Mouse (Mus musculus) erythroblast, embryonic 14.5 days (primary cell): ENCODE measurements at regions not wholly inside any gene's neighbourhood (a gene's known extent, or its start where the extent isn't known, plus 50 kb on each side); places are given as distances from the start of the nearest gene placed in this dataset.

Source experiments
- H3K27me3 ChIP-seq: 2 replicates; pipeline ENCODE4 v1.6.1; 2012; ENCODE audit warnings: inconsistent platforms; ENCODE audit not compliant: control insufficient read depth
- H3K36me3 ChIP-seq: 2 replicates; pipeline ENCODE4 v1.6.1; 2012; ENCODE audit warnings: mild to moderate bottlenecking, inconsistent platforms; ENCODE audit not compliant: control insufficient read depth
- H3K4me1 ChIP-seq: 2 replicates; pipeline ENCODE4 v1.6.1; 2012; ENCODE audit warnings: inconsistent platforms; ENCODE audit not compliant: control insufficient read depth
- H3K4me3 ChIP-seq: replicated peaks from 2 replicates; pipeline ENCODE3; 2012; ENCODE audit warnings: moderate library complexity, mild to moderate bottlenecking, inconsistent platforms
- H3K9me3 ChIP-seq: 2 replicates; pipeline ENCODE4 v1.6.1; 2012; ENCODE audit warnings: low read length, inconsistent platforms, mixed read lengths; ENCODE audit not compliant: control insufficient read depth
- GATA1 ChIP-seq: IDR thresholded peaks from 2 replicates; pipeline ENCODE4 v1.6.1; 2012; ENCODE audit warnings: low read length, inconsistent platforms, mixed read lengths
- TAL1 ChIP-seq: IDR thresholded peaks from 3 replicates; pipeline ENCODE4 v1.6.1; 2012; ENCODE audit warnings: low read length, inconsistent platforms, mixed read lengths

DNA sequence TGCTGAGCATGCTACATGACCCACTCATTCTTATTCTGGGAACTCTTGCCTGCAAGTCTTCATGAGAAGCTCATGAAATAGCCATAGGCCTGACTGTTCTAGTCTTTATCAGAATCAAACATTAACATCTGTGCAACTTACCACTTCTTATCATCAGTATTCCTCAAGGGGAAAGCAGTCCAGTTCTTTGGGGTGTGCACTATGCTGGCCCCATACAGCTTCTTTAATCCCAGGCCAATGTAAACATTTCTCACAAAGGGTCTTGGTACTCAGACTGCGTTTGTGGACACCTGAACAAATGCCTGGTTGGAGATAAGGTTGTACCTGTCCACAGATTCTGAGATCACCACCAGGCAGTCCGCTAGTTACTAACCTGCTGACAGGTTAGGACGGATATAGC is 51.3 kb downstream of the 3110018I06Rik start:
- Histone ChIP-seq H3K4me1 (no peaks in the 10 kb centered on the region), H3K4me3 (no peak overlapping the region), H3K36me3 (no peaks in the 10 kb centered on the region), H3K27me3 (no peaks in the 10 kb centered on the region), H3K9me3 (peaks cover 16% of the 10 kb centered on the region)
- TF ChIP-seq GATA1, result no peak
- TF ChIP-seq TAL1, result no peak

DNA sequence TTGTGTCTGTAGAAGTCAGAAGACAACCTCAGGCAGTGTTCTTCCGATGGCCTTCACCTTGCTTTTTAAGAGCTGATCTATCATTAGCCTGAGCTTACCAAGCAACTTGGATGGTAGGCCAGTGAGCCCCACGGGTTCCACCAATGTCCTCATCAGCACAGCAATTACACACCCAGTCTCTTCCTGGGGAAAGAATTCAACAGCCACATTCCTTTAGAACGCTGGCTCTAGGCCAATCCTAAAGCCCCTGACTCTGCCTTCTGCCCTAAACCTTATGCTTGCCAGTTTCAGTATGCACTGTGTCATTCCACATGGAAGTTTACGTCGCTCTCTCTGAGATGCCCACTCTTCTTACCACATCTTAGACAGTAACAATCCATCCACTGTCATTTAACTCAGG is 52.8 kb downstream of the 3110018I06Rik start:
- no peak for TF ChIP-seq TAL1
- TF ChIP-seq GATA1, result no peak

DNA sequence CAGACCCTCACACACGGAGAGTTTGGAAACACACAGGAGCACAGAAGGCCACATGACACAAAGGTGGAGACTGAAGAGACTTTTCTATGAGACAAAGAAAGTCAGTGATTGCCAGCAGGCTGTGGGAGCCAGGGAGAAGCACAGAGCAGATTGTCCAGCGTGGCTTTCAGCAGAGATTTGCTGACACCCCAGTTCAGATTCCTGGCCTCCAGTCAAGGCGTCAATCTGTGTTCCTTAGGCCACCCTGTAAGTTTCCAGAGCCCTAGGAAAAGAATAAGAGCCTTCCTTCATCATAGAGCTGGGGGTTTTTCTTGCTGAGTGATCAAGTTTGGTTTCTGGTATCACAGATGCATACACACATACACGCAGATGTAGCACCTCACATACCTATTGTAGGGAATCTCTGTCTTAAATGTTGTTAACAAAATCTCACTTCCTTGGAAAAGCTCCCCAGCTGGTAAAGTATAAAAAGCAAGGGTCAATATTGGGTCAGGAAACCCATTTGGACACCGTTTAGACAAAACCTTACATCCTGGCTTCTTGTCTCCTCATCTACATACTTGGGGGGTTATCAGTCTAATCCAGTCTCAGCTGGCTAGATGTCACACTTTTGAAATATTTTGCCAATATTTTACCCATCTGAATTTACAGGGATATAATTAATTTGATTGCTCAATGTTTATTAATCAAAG is 58.9 kb downstream of the 3110018I06Rik start:
- Histone ChIP-seq H3K36me3 (no peaks in the 10 kb centered on the region), H3K27me3 (no peaks in the 10 kb centered on the region), H3K9me3 (peaks cover 54% of the 10 kb centered on the region), H3K4me3 (no peak overlapping the region), H3K4me1 (no peaks in the 10 kb centered on the region; the same call in 1 of the 2 replicates)
- TF ChIP-seq GATA1 (no peak), TAL1 (no peak)

More for the DNA sequence above, 52.8 kb downstream of the 3110018I06Rik start:
- Histone ChIP-seq H3K4me3 (no peak overlapping the region), H3K4me1 (no peaks in the 10 kb centered on the region), H3K27me3 (no peaks in the 10 kb centered on the region), H3K9me3 (peaks cover 13% of the 10 kb centered on the region), H3K36me3 (no peaks in the 10 kb centered on the region)

DNA sequence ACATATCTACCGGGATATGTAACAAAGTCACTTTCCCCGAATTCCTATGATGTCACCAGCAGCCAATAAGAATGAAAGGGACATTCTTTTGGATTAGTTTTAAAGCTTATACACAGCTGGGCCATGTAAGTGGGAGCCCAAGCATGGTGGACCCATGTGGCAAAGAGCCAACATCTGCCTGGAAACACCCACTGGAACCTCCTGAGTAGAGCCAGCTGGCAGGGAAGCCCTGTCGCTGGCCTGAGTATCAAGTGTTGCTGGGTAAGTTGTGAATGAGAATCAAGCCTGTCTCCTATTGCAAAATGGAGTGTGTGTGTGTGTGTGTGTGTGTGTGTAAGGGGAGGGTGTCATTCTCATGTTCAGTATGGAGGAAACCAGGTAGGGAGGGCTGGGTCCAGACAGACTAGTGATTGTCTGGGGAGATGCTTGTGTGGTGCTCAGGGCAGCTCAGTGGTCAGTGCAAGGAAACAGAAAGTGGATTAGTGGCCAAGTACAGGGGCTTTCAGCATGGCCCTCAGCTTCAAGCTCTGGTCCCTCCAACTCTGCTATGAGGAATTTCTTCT is 59.5 kb downstream of the 3110018I06Rik start:
- no peaks in the 10 kb centered on the region for H3K27me3 ChIP-seq
- H3K9me3 ChIP-seq, result peaks cover 60% of the 10 kb centered on the region
- no peak overlapping the region for H3K4me3 ChIP-seq
- no peaks in the 10 kb centered on the region for H3K36me3 ChIP-seq
- no peaks in the 10 kb centered on the region; the same call in 1 of the 2 replicates for H3K4me1 ChIP-seq
- TF ChIP-seq TAL1, result no peak
- TF ChIP-seq GATA1, result no peak

DNA sequence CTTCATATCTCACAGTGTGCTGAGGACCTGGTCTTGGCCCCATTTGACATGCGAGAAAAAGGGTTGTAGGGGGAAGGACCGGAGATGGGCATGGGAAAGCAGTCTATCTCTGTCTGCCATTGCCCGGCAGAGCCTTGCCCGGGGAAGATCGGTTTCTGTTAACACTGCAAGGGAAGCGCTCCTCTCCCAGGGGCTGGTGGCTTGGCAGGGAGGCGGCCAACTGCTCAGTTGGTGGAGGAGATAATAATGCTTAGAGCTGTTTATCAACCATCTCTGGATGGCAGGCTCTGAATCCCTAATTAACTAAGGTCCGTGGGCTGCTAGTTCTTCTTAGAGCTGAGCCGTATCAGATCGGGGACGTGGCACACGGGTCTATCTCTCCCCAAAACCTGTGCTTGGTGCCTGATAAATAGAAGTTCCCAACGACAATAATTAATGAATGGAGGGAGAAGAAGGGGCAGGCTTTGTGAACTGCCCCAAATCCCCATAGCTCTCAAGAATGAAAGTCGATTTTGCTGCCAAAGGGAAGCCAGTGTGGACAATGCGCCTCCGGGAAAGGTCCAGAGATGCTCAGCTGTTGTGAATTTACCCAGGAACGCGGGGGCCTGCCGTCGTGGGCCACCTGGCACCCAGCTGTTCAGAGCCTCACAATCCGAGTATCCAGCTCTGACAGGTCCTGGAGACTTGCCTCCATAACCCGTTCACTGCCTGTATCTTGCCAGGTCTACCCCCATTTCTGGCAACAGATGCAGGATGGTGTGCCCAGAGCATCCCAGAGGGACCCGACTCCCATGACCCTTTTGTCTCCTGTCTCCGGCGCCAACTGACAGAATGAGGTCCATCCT is 61.2 kb downstream of the 3110018I06Rik start:
- no peak for TF ChIP-seq GATA1
- TF ChIP-seq TAL1, result no peak
- no peaks in the 10 kb centered on the region; the same call in 1 of the 2 replicates for H3K4me1 ChIP-seq
- no peaks in the 10 kb centered on the region for H3K27me3 ChIP-seq
- peaks cover 70% of the 10 kb centered on the region for H3K9me3 ChIP-seq
- no peak overlapping the region for H3K4me3 ChIP-seq
- no peaks in the 10 kb centered on the region for H3K36me3 ChIP-seq

DNA sequence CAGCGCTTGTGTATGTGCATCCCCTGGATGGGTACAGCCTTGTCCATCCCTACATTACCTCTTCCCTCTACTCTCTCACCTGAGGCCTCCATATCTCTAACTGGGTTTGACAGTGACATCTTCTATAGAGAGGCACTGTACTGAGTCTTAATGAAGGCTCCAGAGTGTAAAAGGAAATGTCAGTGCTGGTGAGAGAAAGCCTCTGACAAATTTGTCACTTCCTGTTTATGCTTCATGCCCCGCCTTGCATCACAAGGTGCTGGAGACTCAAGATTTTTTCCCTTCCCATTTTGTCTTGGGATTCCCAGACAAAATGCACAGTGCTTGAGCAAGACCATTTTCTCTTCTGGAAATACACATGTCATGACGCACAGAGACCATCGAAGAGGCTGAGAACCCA is 70.8 kb downstream of the 3110018I06Rik start:
- peaks cover 47% of the 10 kb centered on the region for H3K9me3 ChIP-seq
- no peaks in the 10 kb centered on the region for H3K27me3 ChIP-seq
- no peak overlapping the region for H3K4me3 ChIP-seq
- TF ChIP-seq GATA1 (no peak), TAL1 (no peak)
- H3K36me3 ChIP-seq, result no peaks in the 10 kb centered on the region
- no peaks in the 10 kb centered on the region for H3K4me1 ChIP-seq

DNA sequence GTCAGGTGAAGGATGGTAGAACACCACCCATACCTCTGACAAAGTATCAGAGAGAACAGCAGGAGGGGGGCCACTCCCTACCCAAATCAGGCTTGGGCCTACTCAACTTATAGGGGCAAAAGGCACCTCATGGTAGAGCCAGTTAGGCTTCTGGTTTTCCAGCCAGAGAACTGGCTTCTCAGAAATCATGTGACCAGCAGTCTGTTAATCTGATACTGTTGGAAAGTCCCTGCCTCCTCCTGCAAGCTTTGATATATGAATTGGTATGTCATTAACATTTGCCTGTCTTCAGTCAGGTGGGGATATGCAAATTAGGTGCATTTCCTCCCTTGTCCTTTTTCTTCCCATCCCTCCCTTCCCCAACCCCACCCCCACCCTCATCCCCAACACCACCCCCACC is 71.7 kb downstream of the 3110018I06Rik start:
- H3K27me3 ChIP-seq, result no peaks in the 10 kb centered on the region
- no peak overlapping the region for H3K4me3 ChIP-seq
- H3K36me3 ChIP-seq, result no peaks in the 10 kb centered on the region
- no peaks in the 10 kb centered on the region for H3K4me1 ChIP-seq
- TF ChIP-seq GATA1, result no peak
- TF ChIP-seq TAL1, result no peak
- peaks cover 38% of the 10 kb centered on the region for H3K9me3 ChIP-seq

DNA sequence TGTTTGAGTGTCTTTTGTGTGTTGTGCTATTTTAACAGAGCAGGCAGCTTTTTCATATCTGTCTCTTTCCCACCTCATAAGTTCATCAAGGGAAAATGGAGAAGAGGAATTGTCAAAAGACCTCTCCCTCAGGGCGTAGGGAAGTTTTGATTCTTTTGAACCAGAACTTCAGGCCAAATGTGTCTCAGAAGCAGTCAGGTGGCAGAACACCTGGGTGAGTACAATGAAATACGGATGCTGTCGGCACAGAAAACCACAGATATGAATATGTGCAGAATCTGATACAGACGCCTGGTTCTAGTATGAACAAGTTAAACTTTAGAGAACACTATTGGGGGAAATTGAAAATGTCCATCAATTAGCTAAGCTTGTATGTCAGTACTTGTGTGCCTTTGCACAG is 84.2 kb downstream of the 3110018I06Rik start:
- no peaks in the 10 kb centered on the region for H3K36me3 ChIP-seq
- H3K4me1 ChIP-seq, result no peaks in the 10 kb centered on the region
- TF ChIP-seq GATA1 (no peak), TAL1 (no peak)
- no peak overlapping the region for H3K4me3 ChIP-seq
- H3K27me3 ChIP-seq, result no peaks in the 10 kb centered on the region
- H3K9me3 ChIP-seq, result peaks cover 28% of the 10 kb centered on the region

DNA sequence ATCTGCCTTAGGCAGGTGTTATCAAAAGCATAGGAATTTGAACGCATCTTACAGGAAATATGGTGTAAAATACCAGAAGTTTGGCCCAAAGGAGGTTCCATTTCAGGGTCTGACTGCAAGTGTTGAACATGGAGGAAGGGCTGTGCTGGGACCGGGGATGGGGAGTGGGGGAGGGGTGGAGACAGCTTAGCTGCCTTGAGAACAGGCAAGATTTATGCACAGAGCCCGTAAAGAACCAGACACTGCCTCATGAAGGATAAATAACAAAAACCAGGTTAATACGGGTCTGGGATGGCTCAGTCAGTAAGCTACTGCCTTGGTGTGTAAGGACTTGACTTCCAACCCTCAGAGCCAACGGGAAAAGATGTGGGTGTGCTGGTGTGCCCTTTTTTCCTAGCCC is 91.1 kb downstream of the 3110018I06Rik start:
- H3K9me3 ChIP-seq, result peaks cover 63% of the 10 kb centered on the region
- no peak for TF ChIP-seq TAL1
- TF ChIP-seq GATA1, result no peak
- H3K27me3 ChIP-seq, result no peaks in the 10 kb centered on the region
- H3K36me3 ChIP-seq, result no peaks in the 10 kb centered on the region
- no peaks in the 10 kb centered on the region for H3K4me1 ChIP-seq
- H3K4me3 ChIP-seq, result no peak overlapping the region
